In genomic region chr5:36695005-36695404, GRCm38 (mm10) we compare ENCODE assay signal across 8 mouse cellular contexts. TPM values are rescaled to one million over a fixed set of nuclear protein-coding genes. Genes with fewer than 3 reads are reported as not detected.
A peak's percentile ranks its signal among the peaks of the same experiment; 100 is the strongest.
DNase-seq lines count a peak whose midpoint lies in the region; ATAC-seq and TF ChIP-seq lines count a peak whose summit lies in the region.

No protein-coding gene starts in this region.

- no peak for TF ChIP-seq CTCF in midbrain, postnatal 0 days (IDR thresholded peaks at IDR 0.05)

- H3K27ac ChIP-seq in lung, embryonic 16.5 days (ENCODE audit: low read length), result peak overlapping the region; percentile 86
- peak overlapping the region; percentile 96 for H3K27ac ChIP-seq in brown adipose tissue, adult 24 weeks (replicated peaks; ENCODE audit: low read depth, low read length)
- H3K27ac ChIP-seq in hindbrain, embryonic 15.5 days (replicated peaks), result peak overlapping the region; percentile 95
- peak overlapping the region; percentile 92 for H3K27ac ChIP-seq in midbrain, postnatal 0 days (ENCODE audit: low read depth, low read length)

- H3K9ac ChIP-seq in lung, embryonic 16.5 days (ENCODE audit: low read length), result peak overlapping the region; percentile 83
- H3K9ac ChIP-seq in hindbrain, embryonic 15.5 days, result peak overlapping the region; percentile 93
- peak overlapping the region; percentile 87 for H3K9ac ChIP-seq in midbrain, postnatal 0 days (replicated peaks; ENCODE audit: low read length, poor library complexity, severe bottlenecking)

- peak overlapping the region; percentile 81 for H3K4me3 ChIP-seq in lung, embryonic 16.5 days (ENCODE audit: low read length)
- peak overlapping the region; percentile 100 for H3K4me3 ChIP-seq in brown adipose tissue, adult 24 weeks (ENCODE audit: insufficient read depth, low read depth, low read length)
- H3K4me3 ChIP-seq in hindbrain, embryonic 15.5 days, result peak overlapping the region; percentile 89
- H3K4me3 ChIP-seq in midbrain, postnatal 0 days (ENCODE audit: low read depth, low read length), result peak overlapping the region; percentile 89

- no peaks in the 10 kb centered on the region for H3K36me3 ChIP-seq in lung, embryonic 16.5 days (ENCODE audit: control insufficient read depth, insufficient read depth, low read length)
- no peaks in the 10 kb centered on the region for H3K36me3 ChIP-seq in hindbrain, embryonic 15.5 days
- H3K36me3 ChIP-seq in midbrain, postnatal 0 days (ENCODE audit: insufficient read depth, low read length), result no peaks in the 10 kb centered on the region

- peaks cover 10% of the 10 kb centered on the region for H3K27me3 ChIP-seq in lung, embryonic 16.5 days (ENCODE audit: control insufficient read depth, insufficient read depth, low read depth, low read length)
- no peaks in the 10 kb centered on the region for H3K27me3 ChIP-seq in hindbrain, embryonic 15.5 days
- H3K27me3 ChIP-seq in midbrain, postnatal 0 days (ENCODE audit: insufficient read depth, low read length), result no peaks in the 10 kb centered on the region

- ATAC-seq in lung, embryonic 16.5 days (ENCODE audit: low read depth), result no peak
- no peak for ATAC-seq in hindbrain, embryonic 15.5 days (ENCODE audit: low FRiP score, low read depth)
- ATAC-seq in midbrain, postnatal 0 days (ENCODE audit: low FRiP score), result no peak
- ATAC-seq in cerebellum, adult (ENCODE audit: insufficient number of reproducible peaks, low FRiP score, low TSS enrichment), result no peak
- no peak for ATAC-seq in monocyte, adult 5-6 weeks (replicated peaks; ENCODE audit: insufficient number of reproducible peaks, low FRiP score, low TSS enrichment, poor library complexity, severe bottlenecking)

- no peaks in the 10 kb centered on the region for H3K9me3 ChIP-seq in lung, embryonic 16.5 days (ENCODE audit: control insufficient read depth, low read length)
- no peaks in the 10 kb centered on the region for H3K9me3 ChIP-seq in hindbrain, embryonic 15.5 days
- H3K9me3 ChIP-seq in midbrain, postnatal 0 days (ENCODE audit: low read length), result no peaks in the 10 kb centered on the region

- WGBS in lung, embryonic 16.5 days, result 5% methylated on average over 14 of the region's 14 CpGs
- 8% methylated on average over 14 of the region's 14 CpGs for WGBS in hindbrain, embryonic 15.5 days
- 5% methylated on average over 14 of the region's 14 CpGs for WGBS in midbrain, postnatal 0 days

- peaks cover 6% of the 10 kb centered on the region for H3K4me1 ChIP-seq in lung, embryonic 16.5 days (replicated peaks; ENCODE audit: control insufficient read depth, insufficient read depth, low read length)
- H3K4me1 ChIP-seq in brown adipose tissue, adult 24 weeks (ENCODE audit: control insufficient read depth, insufficient read depth, insufficient read length, low read length), result peaks cover 19% of the 10 kb centered on the region
- peaks cover 28% of the 10 kb centered on the region for H3K4me1 ChIP-seq in hindbrain, embryonic 15.5 days (replicated peaks)
- peaks cover 10% of the 10 kb centered on the region; the same call in 1 of the 2 replicates for H3K4me1 ChIP-seq in midbrain, postnatal 0 days (ENCODE audit: insufficient read depth, low read length)

- peak overlapping the region; percentile 94 for H3K4me2 ChIP-seq in lung, embryonic 16.5 days (ENCODE audit: low read depth, low read length)
- peak overlapping the region; percentile 72 for H3K4me2 ChIP-seq in hindbrain, embryonic 15.5 days
- peak overlapping the region; percentile 82 for H3K4me2 ChIP-seq in midbrain, postnatal 0 days (ENCODE audit: low read depth, low read length, poor library complexity, severe bottlenecking)

- no peak for DNase-seq in lung, postnatal 25 days (ENCODE audit: low spot score)
- peak; percentile 28 for DNase-seq in midbrain, postnatal 0 days (ENCODE audit: low spot score)
- no peak for DNase-seq in thymus, postnatal 0 days (ENCODE audit: low spot score)

RNA-seq across cellular contexts. Expression of gene D5Ertd579e, which starts 0.8 kb away (rescaled TPM):
- polyA plus RNA-seq in lung, embryonic 16.5 days (2015; fragmentation: Nextera tagmentation; extraction: Ambion mirVana), result 14.0 and 14.9 TPM in 2 replicates
- 62.7 and 65.5 TPM in 2 replicates for polyA plus RNA-seq in brown adipose tissue, adult 24 weeks (2012; ENCODE audit: insufficient read depth, insufficient read length, missing spikeins)
- polyA plus RNA-seq in hindbrain, embryonic 15.5 days (2015; fragmentation: Nextera tagmentation; extraction: Ambion mirVana), result 33.3 and 33.6 TPM in 2 replicates
- total RNA-seq in midbrain, postnatal 0 days (2014; rRNA removed), result 71.1 and 93.4 TPM in 2 replicates
- polyA plus RNA-seq in midbrain, postnatal 0 days (2015; fragmentation: Nextera tagmentation; extraction: Ambion mirVana), result 29.2 and 34.2 TPM in 2 replicates
- polyA plus RNA-seq in thymus, postnatal 0 days (2015; fragmentation: Nextera tagmentation; extraction: Ambion mirVana), result 20.9 and 27.1 TPM in 2 replicates
- total RNA-seq in monocyte, adult 5-6 weeks (2017), result 47.6 to 61.5 TPM (median 57.5 TPM) in 3 replicates

RNA-seq across cellular contexts. Expression of gene Bloc1s4, which starts 53.4 kb away (rescaled TPM):
- polyA plus RNA-seq in lung, embryonic 16.5 days (2015; fragmentation: Nextera tagmentation; extraction: Ambion mirVana), result 19.1 and 19.7 TPM in 2 replicates
- polyA plus RNA-seq in brown adipose tissue, adult 24 weeks (2012; ENCODE audit: insufficient read depth, insufficient read length, missing spikeins), result 12.0 and 17.0 TPM in 2 replicates
- 27.8 and 28.0 TPM in 2 replicates for polyA plus RNA-seq in hindbrain, embryonic 15.5 days (2015; fragmentation: Nextera tagmentation; extraction: Ambion mirVana)
- total RNA-seq in midbrain, postnatal 0 days (2014; rRNA removed), result 21.5 and 39.8 TPM in 2 replicates
- polyA plus RNA-seq in midbrain, postnatal 0 days (2015; fragmentation: Nextera tagmentation; extraction: Ambion mirVana), result 30.1 and 30.2 TPM in 2 replicates
- polyA plus RNA-seq in thymus, postnatal 0 days (2015; fragmentation: Nextera tagmentation; extraction: Ambion mirVana), result 37.3 and 42.2 TPM in 2 replicates
- total RNA-seq in monocyte, adult 5-6 weeks (2017), result 17.5 to 38.1 TPM (median 29.6 TPM) in 3 replicates
